Mouse (Mus musculus) brain, embryonic 14.5 days (tissue): Measurements from ENCODE around the gene Usp29. TPM values are rescaled to one million over a fixed set of nuclear protein-coding genes. Genes with fewer than 3 reads are reported as not detected.
A peak's percentile ranks its signal among the peaks of the same experiment; 100 is the strongest.

Experiments
- DNase-seq: peaks from one replicate; pipeline ENCODE4 v3.0.0-alpha.2; 2011; ENCODE audit warnings: low read depth
- CTCF ChIP-seq: fragments of 200-500 bp; IDR thresholded peaks from 2 replicates; pipeline ENCODE4 v1.5.1; 2012; ENCODE audit warnings: inconsistent platforms, mild to moderate bottlenecking, moderate library complexity, borderline replicate concordance; ENCODE audit not compliant: insufficient read depth, insufficient read length; ENCODE audit errors: extremely low read depth
- POLR2A ChIP-seq: fragments of 200-500 bp; IDR thresholded peaks from 2 replicates; pipeline ENCODE4 v1.6.1; 2012; ENCODE audit warnings: mild to moderate bottlenecking, inconsistent platforms, borderline replicate concordance; ENCODE audit not compliant: poor library complexity, insufficient read depth, insufficient read length, severe bottlenecking; ENCODE audit errors: extremely low read depth
- polyA plus RNA-seq: library from polyadenylated mRNA; depleted of rRNA; stranded (reverse); fragments of >200 nt; gene quantifications from 2 replicates; pipeline ENCODE4 v1.2.3, GENCODE M21; 2012; rRNA removed

The Usp29 gene
- polyA plus RNA-seq: 21.1 and 38.4 TPM in 2 replicates

- no peak for TF ChIP-seq CTCF
- peak; percentile 63; the same call in 1 of the 2 replicates for TF ChIP-seq POLR2A
Measured at GRCm38 (mm10) chr7:6730241-6730640, at the start of gene Usp29, which contains the start of gene Peg3. TSS of gene Usp29 (plus strand) at chr7:6730578. TSS of gene Peg3 (minus strand) at chr7:6730431.

GRCm38 (mm10) chr7:6685511-6685910 is 44.9 kb upstream of the Usp29 start:
- TF ChIP-seq CTCF (no peak), POLR2A (no peak)
- DNase-seq: no peak

More at GRCm38 (mm10) chr7:6730241-6730640, at the start of gene Usp29, which contains the start of gene Peg3:
- peak; percentile 98 for DNase-seq

GRCm38 (mm10) chr7:6696241-6697045 is 33.9 kb upstream of the Usp29 start, which contains the start of gene Zim1:
TSS of gene Zim1 (minus strand) at chr7:6696450.
- peak; percentile 97 for DNase-seq
- TF ChIP-seq POLR2A: no peak
- TF ChIP-seq CTCF: no peak; the same call in 1 of the 2 replicates

GRCm38 (mm10) chr7:6699230-6699629 is 31.1 kb upstream of the Usp29 start:
- TF ChIP-seq CTCF: no peak
- no peak for TF ChIP-seq POLR2A
- DNase-seq: no peak

GRCm38 (mm10) chr7:6707416-6708015 is 22.9 kb upstream of the Usp29 start:
- no peak for DNase-seq
- TF ChIP-seq CTCF (no peak), POLR2A (no peak)

GRCm38 (mm10) chr7:6708451-6709180 is 21.8 kb upstream of the Usp29 start:
- no peak for DNase-seq
- TF ChIP-seq POLR2A (no peak), CTCF (no peak)

GRCm38 (mm10) chr7:6709396-6709795 is 21.0 kb upstream of the Usp29 start:
- no peak for TF ChIP-seq CTCF
- no peak for TF ChIP-seq POLR2A
- DNase-seq: no peak

GRCm38 (mm10) chr7:6727351-6728121 is 2.8 kb upstream of the Usp29 start:
- DNase-seq: peak; percentile 98
- TF ChIP-seq CTCF: peak; percentile 54
- no peak for TF ChIP-seq POLR2A

- peak; percentile 100 for DNase-seq
- no peak for TF ChIP-seq CTCF
- no peak for TF ChIP-seq POLR2A
Measured at GRCm38 (mm10) chr7:6728263-6728931, 2.0 kb upstream of the Usp29 start.

GRCm38 (mm10) chr7:6729061-6729817 is 1.1 kb upstream of the Usp29 start:
- no peak for TF ChIP-seq POLR2A
- 0 out of 2 replicates have a peak, but pooled peaks have one; percentile 26 for TF ChIP-seq CTCF
- peak; percentile 99 for DNase-seq
